Mouse (Mus musculus) colon, adult 2 months (tissue): Measurements from ENCODE around the gene Olfr1053. TPM values are rescaled to one million over a fixed set of nuclear protein-coding genes. Genes with fewer than 3 reads are reported as not detected.

ENCODE experiments used
- polyA plus RNA-seq: library from polyadenylated mRNA; depleted of rRNA; stranded (reverse); fragments of >200 nt; gene quantifications from 2 replicates; pipeline ENCODE4 v1.2.3, GENCODE M21; 2012; rRNA removed

Olfr1053 gene
- polyA plus RNA-seq: not detected in 2 replicates

GRCm38 (mm10) chr2:86315184-86315583 lies at the start of gene Olfr1053:
TSS of gene Olfr1053 (minus strand) at chr2:86315284.

DNA sequence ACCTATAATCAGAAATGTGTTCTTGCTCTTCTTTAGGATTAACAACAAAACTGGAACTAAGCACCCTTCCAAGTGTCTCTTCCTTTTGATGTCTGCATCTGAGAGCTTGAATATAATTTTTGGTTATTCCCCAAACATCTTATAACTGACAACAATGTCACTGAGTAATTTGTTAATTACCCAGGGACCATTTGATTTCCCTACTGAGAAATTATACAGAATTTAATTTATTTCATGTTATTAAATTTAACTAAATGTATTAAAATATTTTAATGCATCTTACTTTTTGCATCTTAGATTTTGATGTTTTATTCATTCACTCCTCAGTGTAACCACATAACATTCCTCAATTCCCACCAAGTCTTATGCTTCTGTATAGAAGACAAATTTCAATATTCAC lies 47.3 kb upstream of the Olfr1053 start, which contains the start of gene Olfr1056:
Gene Olfr1056, minus strand, starts transcription at position 101 of the 400 bp plus-strand sequence.

DNA sequence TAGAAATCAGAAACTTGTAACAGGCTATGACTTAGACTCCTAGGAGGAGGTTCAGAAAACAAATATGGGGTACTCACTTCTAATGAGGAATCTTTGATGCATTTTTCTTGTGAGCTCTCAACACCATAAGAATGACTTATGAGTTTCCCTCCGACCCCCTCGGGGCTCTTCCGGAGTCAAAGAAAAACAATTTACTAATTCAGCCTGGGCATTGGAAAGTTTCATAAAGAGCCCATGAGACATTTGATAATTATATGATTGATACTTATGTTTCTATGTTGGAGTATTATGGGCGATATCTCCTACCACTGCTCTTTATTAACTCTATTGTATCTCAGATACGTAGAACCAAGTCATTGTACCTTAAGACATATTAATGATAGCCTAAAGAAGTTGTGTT lies 35.1 kb upstream of the Olfr1053 start, which contains the start of gene Olfr1055:
Gene Olfr1055, minus strand, starts transcription at position 101 of the 400 bp plus-strand sequence.

GRCm38 (mm10) chr2:86335333-86335732 lies 20.2 kb upstream of the Olfr1053 start, which contains the start of gene Olfr1054:
TSS of gene Olfr1054 (minus strand) at chr2:86335433.

DNA sequence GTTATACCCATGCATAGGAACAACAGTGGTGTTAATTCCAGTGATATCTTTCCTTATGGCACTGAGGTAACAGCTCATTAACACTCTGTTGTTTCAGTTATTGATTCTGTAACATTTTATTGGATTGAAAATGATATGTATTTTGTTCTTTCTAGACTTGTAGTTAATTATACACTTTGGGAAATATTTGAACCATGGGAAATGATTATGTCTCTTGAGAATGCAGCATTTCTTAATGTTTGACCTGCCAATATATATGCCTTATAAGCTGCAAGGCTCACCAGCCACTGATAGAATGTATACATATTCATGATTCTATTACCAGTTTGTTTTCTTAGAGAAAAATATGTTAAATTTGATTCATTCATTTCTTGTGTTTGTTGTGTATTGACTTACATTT lies 22.9 kb downstream of the Olfr1053 start, which contains the start of gene Olfr1052:
Gene Olfr1052, plus strand, starts transcription at position 301 of the 400 bp plus-strand sequence.

DNA sequence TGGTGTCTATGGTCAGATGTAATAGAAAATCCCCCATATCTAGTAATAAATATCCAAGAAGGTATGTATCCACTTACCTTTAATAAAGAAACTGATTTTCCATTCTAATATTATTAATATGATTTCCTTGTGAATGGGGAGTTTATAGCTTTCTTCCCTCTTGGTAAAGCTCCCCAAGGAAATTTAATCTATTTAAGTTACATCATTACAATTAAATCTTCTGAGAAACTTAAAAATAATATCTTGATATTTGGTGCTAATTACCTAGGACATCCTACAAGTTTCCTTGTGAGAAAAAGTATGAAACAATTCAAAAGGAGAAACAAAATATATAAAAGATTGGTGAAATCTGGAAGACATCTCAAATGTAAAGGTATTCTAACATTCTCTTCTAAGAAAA lies 36.1 kb downstream of the Olfr1053 start, which contains the start of gene Olfr1051:
Gene Olfr1051, minus strand, starts transcription at position 101 of the 400 bp plus-strand sequence.

Other genes starting within 250 kb of the Olfr1053 start
- gene Olfr1036, start 241.3 kb downstream of the Olfr1053 start, polyA plus RNA-seq: not detected in 2 replicates
- not detected in 2 replicates for gene Olfr1037, start 227.9 kb downstream of the Olfr1053 start, polyA plus RNA-seq
- not detected in 2 replicates for gene Olfr1039, start 179.4 kb downstream of the Olfr1053 start, polyA plus RNA-seq
- gene Olfr1040, start 168.6 kb downstream of the Olfr1053 start, polyA plus RNA-seq: not detected in 2 replicates
- not detected in 2 replicates for gene Olfr1042, start 153.4 kb downstream of the Olfr1053 start, polyA plus RNA-seq
- not detected in 2 replicates for gene Olfr1043, start 147.8 kb downstream of the Olfr1053 start, polyA plus RNA-seq
- not detected in 2 replicates for gene Olfr1044, start 137.5 kb downstream of the Olfr1053 start, polyA plus RNA-seq
- not detected in 2 replicates for gene Olfr52, start 129.6 kb downstream of the Olfr1053 start, polyA plus RNA-seq
- gene Olfr1045, start 112.3 kb downstream of the Olfr1053 start, polyA plus RNA-seq: not detected in 2 replicates
- not detected in 2 replicates for gene Olfr1046, start 96.0 kb downstream of the Olfr1053 start, polyA plus RNA-seq
- not detected in 2 replicates for gene Olfr1047, start 83.9 kb downstream of the Olfr1053 start, polyA plus RNA-seq
- not detected in 2 replicates for gene Olfr1048, start 75.0 kb downstream of the Olfr1053 start, polyA plus RNA-seq
- not detected in 2 replicates for gene Olfr1049, start 57.0 kb downstream of the Olfr1053 start, polyA plus RNA-seq
- not detected in 2 replicates for gene Olfr1051, start 36.2 kb downstream of the Olfr1053 start, polyA plus RNA-seq
- not detected in 2 replicates for gene Olfr1052, start 22.8 kb downstream of the Olfr1053 start, polyA plus RNA-seq
- not detected in 2 replicates for gene Olfr1054, start 20.1 kb upstream of the Olfr1053 start, polyA plus RNA-seq
- not detected in 2 replicates for gene Olfr1055, start 35.0 kb upstream of the Olfr1053 start, polyA plus RNA-seq
- not detected in 2 replicates for gene Olfr1056, start 47.2 kb upstream of the Olfr1053 start, polyA plus RNA-seq
- not detected in 2 replicates for gene Olfr1057, start 63.1 kb upstream of the Olfr1053 start, polyA plus RNA-seq
- gene Olfr1058, start 73.3 kb upstream of the Olfr1053 start, polyA plus RNA-seq: not detected in 2 replicates
- not detected in 2 replicates for gene Olfr1061, start 98.8 kb upstream of the Olfr1053 start, polyA plus RNA-seq
- gene Olfr1062, start 111.5 kb upstream of the Olfr1053 start, polyA plus RNA-seq: not detected in 2 replicates
- gene Olfr1065, start 135.3 kb upstream of the Olfr1053 start, polyA plus RNA-seq: not detected in 2 replicates
- not detected in 2 replicates for gene Olfr1066, start 141.0 kb upstream of the Olfr1053 start, polyA plus RNA-seq
- not detected in 2 replicates for gene Olfr228, start 172.1 kb upstream of the Olfr1053 start, polyA plus RNA-seq
- not detected in 2 replicates for gene Olfr1076, start 193.2 kb upstream of the Olfr1053 start, polyA plus RNA-seq
- gene Olfr1079, start 227.2 kb upstream of the Olfr1053 start, polyA plus RNA-seq: not detected in 2 replicates
- not detected in 2 replicates for gene Olfr1080, start 243.0 kb upstream of the Olfr1053 start, polyA plus RNA-seq